Mouse (Mus musculus): Measurements from ENCODE around the gene Cisd1.

Cisd1 gene

DNA sequence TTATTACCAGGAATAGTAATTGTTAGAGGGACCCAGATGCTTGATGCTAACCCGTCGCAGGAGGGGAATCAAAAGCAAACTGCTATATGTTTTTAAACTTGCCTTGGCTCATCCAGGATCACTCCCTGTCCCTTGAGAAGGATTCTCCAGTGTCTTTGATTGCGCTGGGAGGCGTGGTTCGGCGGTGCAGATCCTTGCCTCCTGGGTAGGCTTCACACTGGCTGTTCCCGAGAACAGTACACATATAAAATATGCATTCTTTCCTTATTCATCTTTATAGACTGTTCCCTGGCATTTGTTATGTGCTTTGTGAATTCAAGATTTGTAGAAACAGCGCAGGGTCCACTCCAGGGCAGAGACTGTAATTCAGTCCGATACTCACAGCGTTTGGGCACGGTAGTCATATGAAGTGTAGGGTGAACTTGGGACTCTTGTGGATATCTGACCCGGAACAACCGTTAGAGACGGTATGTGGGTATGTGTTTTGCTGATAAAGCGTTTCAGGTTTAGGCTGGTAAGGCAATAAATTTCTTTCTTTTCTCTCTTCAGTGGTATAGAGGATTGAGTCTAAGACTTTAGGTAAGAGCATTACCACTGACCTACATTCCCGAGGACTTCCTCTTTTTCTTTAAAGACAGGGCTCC lies 4.0 kb upstream of the Cisd1 start:
- in situ Hi-C loops (cut with MboI, MseI) = no loop called here

GRCm38 (mm10) chr10:71347964-71348636 lies 3.3 kb upstream of the Cisd1 start:
- in situ Hi-C loops (cut with MboI, MseI) = no loop called here

GRCm38 (mm10) chr10:71347509-71347949 lies 2.8 kb upstream of the Cisd1 start, which contains the start of gene Ipmk:
Gene Ipmk (plus strand): TSS chr10:71347763.
- in situ Hi-C loops (cut with MboI, MseI) = no loop called here

DNA sequence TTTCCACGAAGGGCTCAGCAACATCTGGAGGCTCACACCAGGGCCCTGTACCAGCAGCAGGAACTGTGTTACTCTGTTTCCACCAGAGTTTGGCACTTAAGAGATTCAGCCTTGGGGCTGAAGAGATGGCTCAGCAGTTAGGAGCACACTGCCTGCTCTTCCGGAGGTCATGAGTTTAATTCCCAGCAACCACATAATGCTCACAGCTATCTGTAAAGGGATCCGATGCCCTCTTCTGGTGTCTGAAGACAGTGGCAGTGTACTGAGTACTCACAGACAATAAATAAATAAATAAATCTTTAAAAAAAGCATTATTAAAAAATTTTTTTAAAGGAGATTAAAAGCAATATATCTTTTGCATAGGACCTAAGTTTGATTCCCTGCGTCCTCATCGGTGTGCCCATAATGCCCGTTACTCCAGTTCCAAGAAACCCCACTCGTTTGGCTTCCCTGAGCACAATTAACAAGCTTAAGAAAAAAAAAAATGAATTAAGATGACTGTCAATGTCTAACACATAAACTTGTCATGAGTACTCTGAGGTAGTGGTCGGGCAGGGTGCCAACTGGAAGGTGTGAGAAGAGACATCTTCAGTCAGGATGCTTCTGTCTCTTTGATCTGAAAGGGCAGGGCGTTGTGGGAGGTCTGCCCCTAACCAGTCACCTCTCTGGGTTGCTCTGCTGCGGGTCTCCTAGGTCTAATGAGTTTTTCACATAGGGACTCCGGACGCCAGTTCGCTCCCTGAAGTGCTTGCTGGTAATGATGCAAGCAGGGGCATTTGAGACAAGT lies 2.2 kb upstream of the Cisd1 start:
- in situ Hi-C loops (cut with MboI, MseI) = no loop called here

DNA sequence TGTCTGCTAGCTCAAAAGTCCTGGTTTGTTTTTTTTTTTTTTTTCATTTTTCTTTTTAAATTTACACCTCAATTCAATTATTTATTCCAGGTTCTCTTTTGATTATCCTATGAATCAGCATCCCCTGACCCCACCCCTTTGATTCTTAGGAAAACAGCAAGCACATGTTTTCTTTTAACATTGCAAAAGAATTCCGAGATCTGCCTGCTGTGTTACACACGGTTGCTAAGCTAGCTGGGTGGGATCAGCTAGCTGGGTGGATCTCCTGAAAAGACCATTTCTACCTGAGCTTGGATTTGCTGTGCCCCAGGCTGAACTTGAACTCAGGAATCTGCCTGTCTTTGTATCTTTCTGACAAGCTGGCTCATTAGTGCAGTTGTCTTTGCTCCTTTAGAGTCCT lies 1.4 kb upstream of the Cisd1 start:
- in situ Hi-C loops (cut with MboI, MseI) = no loop called here

GRCm38 (mm10) chr10:71343567-71344265 lies 1.0 kb downstream of the Cisd1 start:
- in situ Hi-C loops (cut with MboI, MseI) = no loop called here

DNA sequence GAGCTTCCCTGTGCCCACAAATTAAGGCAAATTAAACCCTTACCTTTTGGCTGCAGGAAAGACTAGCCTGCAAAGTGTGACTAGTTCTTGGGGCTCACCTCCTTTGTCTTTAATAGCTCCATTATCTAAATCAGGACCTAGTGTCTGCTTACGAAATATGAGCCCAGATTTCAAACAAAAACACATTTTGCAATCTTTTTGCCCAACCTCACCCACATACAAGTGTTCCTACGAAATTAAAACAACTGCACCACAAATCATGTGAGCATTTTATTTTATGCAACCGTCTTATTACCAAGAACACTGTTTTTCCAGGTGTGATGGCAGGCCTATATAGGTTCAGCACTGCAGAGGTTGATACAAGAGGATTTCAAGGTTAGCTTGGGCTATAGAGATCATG lies 1.6 kb downstream of the Cisd1 start:
- in situ Hi-C loops (cut with MboI, MseI) = no loop called here

DNA sequence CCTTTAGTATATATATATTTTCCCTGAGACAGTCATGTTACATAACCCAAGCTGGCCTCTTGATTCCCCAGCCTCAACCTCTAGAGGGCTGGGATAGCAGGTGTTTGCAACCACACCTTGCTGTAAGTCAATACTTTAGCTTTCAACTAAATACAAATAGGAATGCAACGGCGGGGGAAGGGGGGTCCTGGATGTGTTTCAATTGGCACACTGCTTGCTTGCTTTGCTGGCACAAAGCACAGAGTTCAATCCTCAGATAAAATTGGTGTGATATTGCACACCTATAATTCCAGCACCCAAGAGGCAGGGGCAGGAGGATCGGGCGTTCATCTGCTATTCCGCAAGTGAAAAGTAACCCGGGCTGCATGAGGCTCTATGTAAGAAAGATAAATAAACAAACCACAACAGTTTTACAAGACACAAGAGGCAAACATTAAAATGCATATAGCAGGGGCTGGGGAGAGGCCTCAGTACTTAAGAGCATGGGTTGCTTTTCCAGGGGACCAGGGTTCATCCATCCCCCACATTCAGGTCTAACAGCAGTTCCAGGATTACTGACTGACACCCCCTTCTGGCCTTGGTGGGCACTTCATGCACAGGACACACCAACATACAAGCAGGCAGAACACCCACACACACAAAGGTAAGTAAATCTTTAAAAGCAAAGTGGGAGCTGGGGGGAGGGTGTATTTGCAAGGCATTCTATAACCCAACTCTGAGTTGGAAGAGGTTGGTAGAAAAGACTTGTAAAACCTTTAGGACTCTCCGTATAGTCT lies 2.5 kb downstream of the Cisd1 start:
- in situ Hi-C loops (cut with MboI, MseI) = no loop called here

GRCm38 (mm10) chr10:71341290-71341689 lies 3.5 kb downstream of the Cisd1 start:
- in situ Hi-C loops (cut with MboI, MseI) = no loop called here

DNA sequence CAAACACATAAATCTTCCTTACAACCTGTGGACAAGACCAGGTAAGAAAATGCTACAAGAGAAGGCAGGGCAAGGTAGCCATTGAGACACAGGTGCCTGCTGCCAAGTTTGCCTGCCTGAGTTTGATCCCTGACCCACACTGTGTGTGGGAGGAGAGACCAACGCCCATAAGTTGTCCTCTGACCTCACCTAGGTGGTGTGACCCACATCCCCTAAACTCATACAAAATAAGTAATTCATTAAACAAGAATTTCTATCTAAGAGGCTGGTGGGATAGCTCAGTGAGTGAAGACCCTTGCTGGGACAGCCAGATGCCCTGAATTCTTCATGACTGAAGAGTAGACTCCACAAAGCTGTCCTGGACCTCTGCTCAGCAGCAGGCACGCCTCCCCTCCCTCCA lies 4.6 kb downstream of the Cisd1 start:
- in situ Hi-C loops (cut with MboI, MseI) = no loop called here

GRCm38 (mm10) chr10:71339463-71339862 lies 5.3 kb downstream of the Cisd1 start:
- in situ Hi-C loops (cut with MboI, MseI) = loop anchor here (5.0 kb wide), 1 partner anchor 97 kb away; no protein-coding TSS in a partner anchor

- in situ Hi-C loops (cut with MboI, MseI) = loop anchor here (5.0 kb wide), 1 partner anchor 96 kb away; no protein-coding TSS in a partner anchor
Measured at GRCm38 (mm10) chr10:71338156-71338905, 6.4 kb downstream of the Cisd1 start.

- in situ Hi-C loops (cut with MboI, MseI) = loop anchor here (5.0 kb wide), 1 partner anchor 95 kb away; no protein-coding TSS in a partner anchor
Measured at GRCm38 (mm10) chr10:71337733-71338132, 7.0 kb downstream of the Cisd1 start.

GRCm38 (mm10) chr10:71332859-71333258 lies 11.9 kb downstream of the Cisd1 start:
- in situ Hi-C loops (cut with MboI, MseI) = no loop called here

- in situ Hi-C loops (cut with MboI, MseI) = no loop called here
Measured at GRCm38 (mm10) chr10:71332376-71332775, 12.4 kb downstream of the Cisd1 start.

GRCm38 (mm10) chr10:71331908-71332307 lies 12.8 kb downstream of the Cisd1 start:
- in situ Hi-C loops (cut with MboI, MseI) = no loop called here

GRCm38 (mm10) chr10:71330070-71330469 lies 14.7 kb downstream of the Cisd1 start:
- in situ Hi-C loops (cut with MboI, MseI) = no loop called here

- in situ Hi-C loops (cut with MboI, MseI) = no loop called here
Measured at GRCm38 (mm10) chr10:71329295-71329694, 15.5 kb downstream of the Cisd1 start.

DNA sequence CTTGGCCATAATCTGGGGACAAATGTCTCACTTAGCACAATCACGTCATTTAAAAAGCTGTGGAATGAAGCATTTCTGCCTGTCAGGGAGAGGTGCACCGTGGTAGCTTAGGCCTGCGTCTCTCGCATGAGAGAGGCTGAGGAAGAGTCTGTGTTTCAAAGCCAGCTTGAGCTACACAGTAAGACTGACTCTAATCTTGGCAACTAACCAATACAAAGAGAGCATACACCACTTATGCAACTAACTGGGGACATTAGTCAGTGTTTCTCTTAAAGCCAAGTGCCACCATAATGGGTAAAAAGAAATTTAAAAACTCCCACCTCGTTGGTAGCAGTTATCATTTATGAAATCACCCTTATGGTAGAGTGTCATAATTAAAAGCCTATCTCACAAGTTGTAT lies 15.9 kb downstream of the Cisd1 start:
- in situ Hi-C loops (cut with MboI, MseI) = no loop called here

DNA sequence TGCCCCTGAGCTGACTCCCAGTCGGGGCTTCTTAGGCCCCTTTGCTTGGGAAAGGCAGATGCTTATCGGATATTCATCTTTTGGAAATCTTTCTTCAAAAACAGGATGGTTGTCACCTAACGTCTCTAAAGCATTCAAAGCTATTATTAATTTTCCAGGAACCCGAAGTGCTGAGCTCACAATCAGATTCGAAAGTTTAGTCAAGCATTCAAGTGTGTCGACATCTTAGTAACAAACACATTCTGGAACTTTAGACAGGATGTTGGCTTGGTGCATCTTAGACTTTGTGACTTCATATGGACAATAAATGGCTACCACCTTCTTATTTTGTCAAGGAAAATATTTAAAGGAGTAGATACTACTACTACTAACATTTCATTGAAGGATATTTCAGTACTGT lies 16.4 kb downstream of the Cisd1 start:
- in situ Hi-C loops (cut with MboI, MseI) = no loop called here

All from T-helper 1 cell (primary cell).